Mouse (Mus musculus) erythroblast, embryonic 14.5 days (primary cell): Measurements from ENCODE around the gene Arhgap32.

Source experiments
- GATA1 ChIP-seq: IDR thresholded peaks from 2 replicates; pipeline ENCODE4 v1.6.1; 2012; ENCODE audit warnings: low read length, inconsistent platforms, mixed read lengths
- TAL1 ChIP-seq: IDR thresholded peaks from 3 replicates; pipeline ENCODE4 v1.6.1; 2012; ENCODE audit warnings: low read length, inconsistent platforms, mixed read lengths

- TF ChIP-seq TAL1 (no peak), GATA1 (no peak)
Observed at GRCm38 (mm10) chr9:32162792-32163191, 46.9 kb downstream of the Arhgap32 start.
